Mouse (Mus musculus) embryonic facial prominence, embryonic 11.5 days (tissue): ENCODE data around the gene Zfp710. TPM values are rescaled to one million over a fixed set of nuclear protein-coding genes. Genes with fewer than 3 reads are reported as not detected.

ENCODE experiments used
- ATAC-seq: fragments of 200-750 bp; cut with Nextera tagmentation; replicated peaks from 2 replicates; pipeline ENCODE4 v1.8.0; 2017; ENCODE audit warnings: low read depth; ENCODE audit not compliant: insufficient number of reproducible peaks, low FRiP score, low TSS enrichment
- DNase-seq: peaks from one replicate; pipeline ENCODE4 v3.0.0-alpha.2; 2015; ENCODE audit warnings: low spot score
- H3K27ac ChIP-seq: fragments of 300-500 bp; sonication (generic); replicated peaks from 2 replicates; pipeline ENCODE4 v1.5.1; 2014; ENCODE audit warnings: mild to moderate bottlenecking, low read depth, low read length, control low read depth
- H3K27me3 ChIP-seq: fragments of 300-500 bp; sonication (generic); 2 replicates; pipeline ENCODE4 v1.6.1; 2014; ENCODE audit warnings: mild to moderate bottlenecking, low read length, moderate library complexity, mixed read lengths; ENCODE audit not compliant: control insufficient read depth, insufficient read depth
- H3K36me3 ChIP-seq: fragments of 300-500 bp; sonication (generic); replicated peaks from 2 replicates; pipeline ENCODE4 v1.6.1; 2014; ENCODE audit warnings: low read depth, mild to moderate bottlenecking, low read length, moderate library complexity, mixed read lengths; ENCODE audit not compliant: control insufficient read depth, insufficient read depth
- H3K4me1 ChIP-seq: fragments of 300-500 bp; sonication (generic); 2 replicates; pipeline ENCODE4 v1.6.1; 2014; ENCODE audit warnings: low read length, mixed read lengths; ENCODE audit not compliant: control insufficient read depth, insufficient read depth
- H3K4me2 ChIP-seq: fragments of 300-500 bp; sonication (generic); 2 replicates; pipeline ENCODE4 v1.6.1; 2014; ENCODE audit warnings: low read depth, mild to moderate bottlenecking, control low read depth, low read length, moderate library complexity
- H3K4me3 ChIP-seq: fragments of 300-500 bp; sonication (generic); 2 replicates; pipeline ENCODE4 v1.5.1; 2014; ENCODE audit warnings: low read depth, low read length, control low read depth
- H3K9ac ChIP-seq: fragments of 300-500 bp; sonication (generic); replicated peaks from 2 replicates; pipeline ENCODE4 v1.6.1; 2014; ENCODE audit warnings: mild to moderate bottlenecking, control low read depth, low read length
- H3K9me3 ChIP-seq: fragments of 300-500 bp; sonication (generic); replicated peaks from 2 replicates; pipeline ENCODE4 v1.6.1; 2016; ENCODE audit warnings: mild to moderate bottlenecking, low read length, inconsistent platforms, mixed read lengths; ENCODE audit not compliant: control insufficient read depth
- WGBS: fragments of 180-500 bp; shearing (Covaris S2); extraction: QIAGEN DNeasy Blood & Tissue Kit; methylation state at CpG from one replicate; pipeline ENCODE4 v1.1.7; 2014; 5-methylcytosine and 5-hydroxymethylcytosine counted together
- polyA plus RNA-seq: library from polyadenylated mRNA; unstranded; fragments of >200 nt; fragmentation: Nextera tagmentation; extraction: Ambion mirVana; gene quantifications from 2 replicates; pipeline ENCODE4 v1.2.1, GENCODE M21; 2014

Zfp710 gene
- polyA plus RNA-seq, 1 experiment from 2014 or later = 16.4 TPM

- H3K27ac ChIP-seq = no peak overlapping the region
- ATAC-seq = no peak
- 83% methylated on average over 9 of the region's 9 CpGs for WGBS
These were observed 67.9 kb downstream of the Zfp710 start for GRCm38 (mm10) chr7:80092351-80093046.

GRCm38 (mm10) chr7:80094481-80094880 lies 69.9 kb downstream of the Zfp710 start:
- H3K4me3 ChIP-seq = no peak overlapping the region
- no peaks in the 10 kb centered on the region for H3K9me3 ChIP-seq
- 76% methylated on average over 5 of the region's 5 CpGs for WGBS
- no peak overlapping the region for H3K9ac ChIP-seq
- DNase-seq (no peak), ATAC-seq (no peak)
- peaks cover 26% of the 10 kb centered on the region for H3K36me3 ChIP-seq
- no peak overlapping the region for H3K27ac ChIP-seq
- H3K27me3 ChIP-seq = no peaks in the 10 kb centered on the region
- H3K4me2 ChIP-seq = no peak overlapping the region
- no peaks in the 10 kb centered on the region for H3K4me1 ChIP-seq

More at GRCm38 (mm10) chr7:80092351-80093046, 67.9 kb downstream of the Zfp710 start:
- H3K27me3 ChIP-seq = no peaks in the 10 kb centered on the region
- no peak overlapping the region for H3K4me3 ChIP-seq
- H3K9ac ChIP-seq = no peak overlapping the region
- H3K4me2 ChIP-seq = no peak overlapping the region
- no peaks in the 10 kb centered on the region for H3K4me1 ChIP-seq
- DNase-seq = no peak
- no peaks in the 10 kb centered on the region for H3K9me3 ChIP-seq
- H3K36me3 ChIP-seq = peaks cover 16% of the 10 kb centered on the region

GRCm38 (mm10) chr7:80095598-80096309 lies 71.1 kb downstream of the Zfp710 start:
- Histone ChIP-seq H3K36me3 (peaks cover 32% of the 10 kb centered on the region), H3K27ac (no peak overlapping the region), H3K9ac (no peak overlapping the region), H3K4me2 (no peak overlapping the region), H3K4me1 (no peaks in the 10 kb centered on the region), H3K9me3 (no peaks in the 10 kb centered on the region), H3K4me3 (no peak overlapping the region), H3K27me3 (no peaks in the 10 kb centered on the region)
- ATAC-seq (no peak), DNase-seq (no peak)
- WGBS = 93% methylated on average over 20 of the region's 20 CpGs

GRCm38 (mm10) chr7:80098389-80098976 lies 73.9 kb downstream of the Zfp710 start:
- peaks cover 35% of the 10 kb centered on the region for H3K36me3 ChIP-seq
- H3K9ac ChIP-seq = no peak overlapping the region
- no peaks in the 10 kb centered on the region for H3K27me3 ChIP-seq
- no peaks in the 10 kb centered on the region for H3K4me1 ChIP-seq
- no peaks in the 10 kb centered on the region for H3K9me3 ChIP-seq
- DNase-seq (no peak), ATAC-seq (no peak)
- H3K4me2 ChIP-seq = no peak overlapping the region
- no peak overlapping the region for H3K27ac ChIP-seq
- H3K4me3 ChIP-seq = no peak overlapping the region
- WGBS = 95% methylated on average over 13 of the region's 13 CpGs

GRCm38 (mm10) chr7:80103335-80103734 lies 78.7 kb downstream of the Zfp710 start:
- Histone ChIP-seq H3K4me2 (no peak overlapping the region), H3K27me3 (no peaks in the 10 kb centered on the region), H3K36me3 (peaks cover 18% of the 10 kb centered on the region), H3K27ac (no peak overlapping the region), H3K4me1 (no peaks in the 10 kb centered on the region), H3K9me3 (no peaks in the 10 kb centered on the region), H3K4me3 (no peak overlapping the region), H3K9ac (no peak overlapping the region)
- ATAC-seq (no peak), DNase-seq (no peak)
- WGBS = 89% methylated on average over 3 of the region's 3 CpGs

GRCm38 (mm10) chr7:80105637-80106390 lies 81.2 kb downstream of the Zfp710 start:
- H3K36me3 ChIP-seq = peaks cover 3% of the 10 kb centered on the region
- no peaks in the 10 kb centered on the region for H3K27me3 ChIP-seq

GRCm38 (mm10) chr7:80106441-80106840 lies 81.8 kb downstream of the Zfp710 start:
- DNase-seq = no peak
- no peak overlapping the region for H3K4me3 ChIP-seq
- no peaks in the 10 kb centered on the region for H3K9me3 ChIP-seq
- no peak overlapping the region for H3K4me2 ChIP-seq
- H3K27me3 ChIP-seq = no peaks in the 10 kb centered on the region
- H3K4me1 ChIP-seq = no peaks in the 10 kb centered on the region
- 96% methylated on average over 1 of the region's 1 CpGs for WGBS
- no peak for ATAC-seq
- H3K27ac ChIP-seq = no peak overlapping the region
- no peak overlapping the region for H3K9ac ChIP-seq
- H3K36me3 ChIP-seq = no peaks in the 10 kb centered on the region

More at GRCm38 (mm10) chr7:80105637-80106390, 81.2 kb downstream of the Zfp710 start:
- H3K4me1 ChIP-seq = no peaks in the 10 kb centered on the region
- no peak overlapping the region for H3K4me2 ChIP-seq
- DNase-seq (no peak), ATAC-seq (no peak)
- WGBS = 93% methylated on average over 4 of the region's 4 CpGs
- H3K9me3 ChIP-seq = no peaks in the 10 kb centered on the region
- H3K4me3 ChIP-seq = no peak overlapping the region
- H3K9ac ChIP-seq = no peak overlapping the region
- H3K27ac ChIP-seq = no peak overlapping the region
